Mouse (Mus musculus) limb, embryonic 14.5 days (tissue): Measurements from ENCODE around the gene Kcnab2. TPM values are rescaled to one million over a fixed set of nuclear protein-coding genes. Genes with fewer than 3 reads are reported as not detected.
A peak's percentile ranks its signal among the peaks of the same experiment; 100 is the strongest.

ENCODE experiments used
- ATAC-seq: fragments of 200-750 bp; cut with Nextera tagmentation; 2 replicates; pipeline ENCODE4 v1.8.0; 2017; ENCODE audit warnings: low read depth, moderate number of reproducible peaks, moderate TSS enrichment; ENCODE audit not compliant: low FRiP score
- DNase-seq: peaks from one replicate; pipeline ENCODE4 v3.0.0-alpha.2; 2015; ENCODE audit warnings: low spot score
- H3K27ac ChIP-seq: fragments of 300-500 bp; sonication (generic); replicated peaks from 2 replicates; pipeline ENCODE4 v1.5.1; 2014; ENCODE audit warnings: low read depth, mild to moderate bottlenecking, low read length, moderate library complexity, mixed read lengths
- H3K27me3 ChIP-seq: fragments of 300-500 bp; sonication (generic); 2 replicates; pipeline ENCODE4 v1.6.1; 2014; ENCODE audit warnings: low read length, mixed read lengths; ENCODE audit not compliant: control insufficient read depth, insufficient read depth
- H3K36me3 ChIP-seq: fragments of 300-500 bp; sonication (generic); 2 replicates; pipeline ENCODE4 v1.6.1; 2014; ENCODE audit warnings: mild to moderate bottlenecking, low read length, moderate library complexity, mixed read lengths; ENCODE audit not compliant: control insufficient read depth, insufficient read depth
- H3K4me1 ChIP-seq: fragments of 300-500 bp; sonication (generic); 2 replicates; pipeline ENCODE4 v1.6.1; 2014; ENCODE audit warnings: antibody characterized with exemption, low read length, mixed read lengths; ENCODE audit not compliant: control insufficient read depth, insufficient read depth
- H3K4me2 ChIP-seq: fragments of 300-500 bp; sonication (generic); replicated peaks from 2 replicates; pipeline ENCODE4 v1.6.1; 2014; ENCODE audit warnings: low read depth, mild to moderate bottlenecking, low read length, moderate library complexity; ENCODE audit not compliant: severe bottlenecking
- H3K4me3 ChIP-seq: fragments of 300-500 bp; sonication (generic); replicated peaks from 2 replicates; pipeline ENCODE4 v1.5.1; 2014; ENCODE audit warnings: low read length
- H3K9ac ChIP-seq: fragments of 300-500 bp; sonication (generic); 2 replicates; pipeline ENCODE4 v1.6.1; 2014; ENCODE audit warnings: mild to moderate bottlenecking, low read depth, low read length, moderate library complexity; ENCODE audit not compliant: severe bottlenecking
- H3K9me3 ChIP-seq: fragments of 300-500 bp; sonication (generic); 2 replicates; pipeline ENCODE4 v1.6.1; 2016; ENCODE audit warnings: low read length; ENCODE audit not compliant: control insufficient read depth
- POLR2A ChIP-seq: fragments of 200-500 bp; IDR thresholded peaks from 2 replicates; pipeline ENCODE4 v1.8.0; 2012; ENCODE audit warnings: inconsistent platforms, mild to moderate bottlenecking, moderate library complexity, borderline replicate concordance; ENCODE audit not compliant: insufficient read depth, insufficient read length; ENCODE audit errors: extremely low read depth
- WGBS: fragments of 180-500 bp; shearing (Covaris S2); extraction: QIAGEN DNeasy Blood & Tissue Kit; methylation state at CpG from one replicate; pipeline ENCODE4 v1.1.7; 2014; 5-methylcytosine and 5-hydroxymethylcytosine counted together
- polyA plus RNA-seq, 2 experiments: library from polyadenylated mRNA; depleted of rRNA in 1 of 2; stranded (reverse) in 1 of 2; unstranded in 1 of 2; fragments of >200 nt; fragmentation: Nextera tagmentation in 1 of 2; extraction: Ambion mirVana in 1 of 2; gene quantifications; 2 replicates each; pipeline versions ENCODE4 v1.2.1 to v1.2.3; 2012 to 2014

Kcnab2 gene
- polyA plus RNA-seq, 2 experiments = 4.6 to 7.2 TPM

GRCm38 (mm10) chr4:152478224-152478567 is 525 bp upstream of the Kcnab2 start:
- WGBS = 1% methylated on average over 13 of the region's 13 CpGs
- H3K27ac ChIP-seq = peak overlapping the region; percentile 72; the same call in 1 of the 2 replicates

GRCm38 (mm10) chr4:152477106-152477465 is 585 bp downstream of the Kcnab2 start:
- no peak for TF ChIP-seq POLR2A
- WGBS = 0% methylated on average over 6 of the region's 21 CpGs

More at GRCm38 (mm10) chr4:152478224-152478567, 525 bp upstream of the Kcnab2 start:
- H3K9me3 ChIP-seq = no peaks in the 10 kb centered on the region
- DNase-seq = no peak
- no peak for TF ChIP-seq POLR2A
- no peak for ATAC-seq
- H3K9ac ChIP-seq = peak overlapping the region; percentile 76
- no peaks in the 10 kb centered on the region for H3K36me3 ChIP-seq
- H3K4me1 ChIP-seq = peaks cover 10% of the 10 kb centered on the region
- H3K4me3 ChIP-seq = peak overlapping the region; percentile 74
- H3K27me3 ChIP-seq = peaks cover 7% of the 10 kb centered on the region
- peak overlapping the region; percentile 89 for H3K4me2 ChIP-seq

GRCm38 (mm10) chr4:152476427-152477023 is 1.1 kb downstream of the Kcnab2 start, which contains the start of gene Nphp4:
Nphp4 (plus strand) TSS chr4:152476706.
- DNase-seq (no peak), ATAC-seq (no peak)
- no peak for TF ChIP-seq POLR2A
- no peak within 1 kb of the TSS for H3K27ac ChIP-seq
- H3K27me3 ChIP-seq = peaks cover 7% of the 10 kb centered on the region
- peaks cover 10% of the 10 kb centered on the region for H3K4me1 ChIP-seq
- peak within 1 kb of the TSS; percentile 82 for H3K4me2 ChIP-seq
- peak within 1 kb of the TSS; percentile 76 for H3K9ac ChIP-seq
- peaks cover 10% of the 10 kb centered on the region; the same call in 1 of the 2 replicates for H3K9me3 ChIP-seq
- H3K4me3 ChIP-seq = peak within 1 kb of the TSS; percentile 74
- no peaks in the 10 kb centered on the region for H3K36me3 ChIP-seq
- 2% methylated on average over 18 of the region's 18 CpGs for WGBS

More at GRCm38 (mm10) chr4:152477106-152477465, 585 bp downstream of the Kcnab2 start:
- no peaks in the 10 kb centered on the region for H3K36me3 ChIP-seq
- ATAC-seq (no peak; the same call in none of the 2 replicates), DNase-seq (no peak)
- H3K9me3 ChIP-seq = peaks cover 5% of the 10 kb centered on the region; the same call in 1 of the 2 replicates
- no peak overlapping the region for H3K27ac ChIP-seq
- H3K4me3 ChIP-seq = peak overlapping the region; percentile 74
- peaks cover 7% of the 10 kb centered on the region for H3K27me3 ChIP-seq
- peak overlapping the region; percentile 82 for H3K4me2 ChIP-seq
- H3K9ac ChIP-seq = peak overlapping the region; percentile 76
- H3K4me1 ChIP-seq = peaks cover 10% of the 10 kb centered on the region

- Histone ChIP-seq H3K27ac (no peak overlapping the region), H3K9me3 (peaks cover 10% of the 10 kb centered on the region; the same call in 1 of the 2 replicates), H3K4me1 (peaks cover 10% of the 10 kb centered on the region), H3K9ac (no peak overlapping the region), H3K4me3 (no peak overlapping the region), H3K36me3 (no peaks in the 10 kb centered on the region), H3K4me2 (no peak overlapping the region), H3K27me3 (peaks cover 7% of the 10 kb centered on the region)
- DNase-seq (no peak), ATAC-seq (no peak)
- WGBS = 78% methylated on average over 7 of the region's 7 CpGs
- no peak for TF ChIP-seq POLR2A
Measured at GRCm38 (mm10) chr4:152475941-152476340, 1.7 kb downstream of the Kcnab2 start.

- no peak overlapping the region for H3K27ac ChIP-seq
- 81% methylated on average over 6 of the region's 6 CpGs for WGBS
- peaks cover 10% of the 10 kb centered on the region; the same call in 1 of the 2 replicates for H3K9me3 ChIP-seq
- DNase-seq (no peak), ATAC-seq (no peak)
- no peak overlapping the region for H3K4me2 ChIP-seq
- TF ChIP-seq POLR2A = no peak
- no peak overlapping the region for H3K4me3 ChIP-seq
- no peaks in the 10 kb centered on the region for H3K27me3 ChIP-seq
- H3K4me1 ChIP-seq = no peaks in the 10 kb centered on the region
- H3K36me3 ChIP-seq = no peaks in the 10 kb centered on the region
- H3K9ac ChIP-seq = no peak overlapping the region
Measured at GRCm38 (mm10) chr4:152467951-152468350, 9.7 kb downstream of the Kcnab2 start.
